Mouse (Mus musculus) spleen, postnatal 14 days (tissue): ENCODE results near the gene Slc4a1.
A peak's percentile ranks its signal among the peaks of the same experiment; 100 is the strongest.

Experiments used
- DNase-seq, 2 experiments: peaks; one replicate each; pipeline ENCODE4 v3.0.0; 2021 to 2022; ENCODE audit warnings: low spot score in 2 of 2

Slc4a1 gene

DNA sequence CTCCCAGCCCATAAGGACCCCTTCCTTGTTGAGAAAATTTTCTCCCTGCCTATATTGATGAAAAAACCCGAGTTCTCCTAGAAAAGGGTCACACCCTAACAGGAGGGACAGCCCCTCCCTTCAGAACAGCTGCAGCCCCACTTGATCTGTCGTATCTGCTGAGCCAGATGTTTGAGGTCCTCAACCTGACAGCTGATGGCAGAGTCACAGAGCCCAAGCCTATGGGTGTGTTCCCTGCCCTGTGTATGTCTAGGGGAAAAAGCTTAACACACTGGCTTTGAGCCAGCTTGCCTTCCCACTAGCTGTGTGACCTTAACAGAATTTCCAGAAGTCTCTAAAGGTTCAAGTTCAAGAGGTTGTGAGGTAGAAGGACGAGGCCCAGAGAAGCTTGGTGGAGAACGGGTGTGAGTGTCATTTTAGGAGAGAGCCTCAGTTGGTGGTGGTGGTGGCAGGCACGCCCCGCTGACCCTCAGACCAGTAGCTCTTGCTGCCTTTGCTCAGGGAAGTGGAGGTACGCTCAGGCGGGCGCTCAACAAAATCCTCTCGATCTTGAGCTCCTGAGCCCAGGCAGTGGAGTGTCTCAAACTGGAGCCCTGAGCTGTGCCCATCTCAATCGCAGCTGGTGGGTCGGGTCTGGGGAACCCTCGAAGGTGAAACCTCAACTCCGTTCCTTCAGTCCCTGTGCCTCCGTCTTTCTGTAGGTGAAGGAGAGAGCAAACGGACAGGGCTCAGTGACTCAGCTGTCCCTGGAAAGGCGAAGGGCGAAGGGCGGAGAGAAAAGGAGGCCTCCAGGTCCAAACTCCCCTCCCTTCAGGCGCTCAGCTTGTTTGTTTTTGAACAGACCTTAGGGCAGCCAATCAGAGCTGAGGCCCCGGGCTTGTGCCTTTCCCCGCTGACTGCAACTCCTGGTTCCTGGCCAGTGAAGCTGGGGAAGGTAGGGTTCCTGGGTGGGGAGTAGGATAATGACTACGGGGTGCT, 9.5 kb upstream of the Slc4a1 start:
- peak; percentile 63 to 76 for DNase-seq

DNA sequence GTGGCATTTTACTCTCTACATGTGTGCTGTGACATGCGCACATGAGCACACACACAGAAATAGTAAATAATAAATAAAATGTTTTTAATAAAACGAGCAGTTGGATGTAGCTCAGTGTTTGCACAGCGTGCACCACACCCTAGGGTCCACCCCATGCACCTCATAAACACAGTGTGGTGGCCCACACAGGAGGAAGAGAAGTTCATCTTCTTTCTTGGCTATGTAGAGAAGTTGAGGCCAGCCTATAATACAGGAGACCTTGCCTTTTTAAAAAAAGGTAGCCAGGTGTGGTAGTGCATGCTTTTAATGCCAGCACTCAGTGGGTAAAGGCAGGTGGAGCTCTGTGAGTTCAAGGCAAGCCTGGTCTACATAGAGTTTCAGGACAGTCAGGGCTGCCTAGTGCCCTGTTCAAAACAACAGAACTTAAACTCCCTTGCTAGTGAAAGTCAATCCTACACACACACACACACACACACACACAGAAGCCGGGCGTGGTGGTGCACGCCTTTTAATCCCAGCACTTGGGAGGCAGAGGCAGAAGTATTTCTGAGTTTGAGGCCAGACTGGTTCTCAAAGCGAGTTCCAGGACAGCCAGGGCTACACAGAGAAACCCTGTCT, 8.2 kb upstream of the Slc4a1 start:
- DNase-seq: peak in 1 of 2 experiments; percentile 16

DNA sequence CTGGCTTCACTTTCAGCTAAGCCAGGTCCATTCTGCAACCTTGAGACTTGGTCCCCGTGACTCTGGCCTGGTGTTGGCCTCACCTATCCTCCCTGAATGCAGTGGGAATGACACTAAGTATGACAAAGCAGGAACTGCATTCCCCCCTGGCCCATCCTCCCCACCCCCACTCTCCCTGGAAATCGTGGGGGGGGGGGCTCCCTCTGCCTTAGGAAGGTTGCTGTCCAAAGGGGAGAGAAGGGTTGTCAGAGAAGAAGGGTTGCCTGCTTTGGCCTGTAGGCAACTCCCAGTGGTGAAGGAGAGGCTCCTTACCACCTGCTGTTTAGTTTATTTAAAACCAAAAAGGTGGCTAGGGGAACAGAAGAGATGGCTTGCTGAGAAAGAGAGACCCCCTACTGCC, 7.6 kb upstream of the Slc4a1 start:
- peak in 1 of 2 experiments; percentile 7 for DNase-seq

DNA sequence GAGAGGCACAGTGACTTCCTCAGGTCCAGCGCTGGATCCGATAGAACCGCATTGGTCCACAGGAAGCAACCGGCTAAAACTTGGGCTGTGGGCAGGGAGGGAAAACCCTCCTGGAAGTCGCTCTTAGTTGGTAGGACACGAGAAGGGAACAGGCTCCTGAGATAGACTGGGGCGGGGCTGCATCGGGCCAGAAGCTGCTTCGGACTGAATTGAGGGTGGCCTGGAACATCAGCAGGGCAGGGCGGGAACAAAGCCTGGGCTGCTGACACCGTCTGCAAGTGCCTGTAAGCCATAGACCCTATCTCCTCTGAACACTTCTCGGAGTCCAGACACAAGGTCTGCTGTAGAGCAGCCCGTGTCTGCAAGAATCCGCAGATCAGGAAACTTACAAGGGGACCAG, 6.9 kb upstream of the Slc4a1 start:
- DNase-seq: peak in 1 of 2 experiments; percentile 47

DNA sequence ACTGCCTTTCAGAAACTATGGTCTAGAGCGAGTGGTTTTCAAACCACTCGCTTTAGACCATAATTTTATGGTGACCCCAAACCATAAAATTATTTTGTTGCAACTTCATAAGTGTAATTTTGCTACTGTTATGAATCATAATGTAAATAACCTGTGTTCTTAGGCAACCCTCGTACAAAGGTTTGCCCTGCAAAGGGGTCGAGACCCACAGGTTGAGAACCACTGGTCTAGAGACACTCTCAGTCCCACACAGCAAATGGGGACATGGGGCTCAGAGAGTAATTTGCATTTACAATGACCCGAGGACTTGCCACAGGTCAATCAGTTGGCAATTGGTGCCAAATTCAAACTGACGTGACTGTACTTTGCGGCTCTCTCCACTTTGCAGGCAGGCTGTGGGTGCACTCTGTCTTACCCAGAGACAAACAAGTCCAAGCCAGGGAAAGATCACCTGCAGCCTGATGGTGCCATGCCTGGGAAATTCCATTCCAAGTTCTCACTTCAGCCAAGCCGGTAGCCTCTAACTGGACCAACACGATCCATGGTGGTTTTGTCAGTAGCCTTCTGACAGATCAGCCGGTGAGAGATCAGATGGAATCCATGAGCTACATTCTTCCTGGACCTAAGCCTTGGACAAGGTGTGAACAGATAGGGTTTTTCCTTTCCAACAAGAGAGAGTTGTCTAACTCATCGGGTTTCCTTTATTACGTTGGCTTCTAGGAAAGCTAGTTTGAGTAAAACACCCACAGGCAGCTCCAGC, 6.1 kb upstream of the Slc4a1 start:
- no peak for DNase-seq

DNA sequence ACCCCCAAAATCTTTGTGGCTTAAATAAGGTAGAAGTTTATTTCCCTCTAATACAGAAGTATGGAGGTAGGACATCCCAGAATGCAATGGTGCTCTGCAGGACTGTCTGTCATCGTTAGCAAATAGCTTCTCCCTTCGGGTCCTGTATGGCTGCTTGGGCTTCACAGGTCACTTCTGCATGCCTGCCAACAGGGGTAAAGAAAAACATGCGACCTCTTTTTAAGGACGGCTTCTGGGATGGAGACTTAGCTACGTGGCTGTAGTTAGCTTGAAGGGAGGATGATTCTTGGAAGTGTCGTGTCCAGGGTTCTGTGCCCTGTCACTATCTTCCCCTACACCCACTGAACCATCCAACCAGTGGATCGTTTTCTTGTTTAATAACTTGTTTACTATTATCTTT, 4.3 kb upstream of the Slc4a1 start:
- no peak for DNase-seq

DNA sequence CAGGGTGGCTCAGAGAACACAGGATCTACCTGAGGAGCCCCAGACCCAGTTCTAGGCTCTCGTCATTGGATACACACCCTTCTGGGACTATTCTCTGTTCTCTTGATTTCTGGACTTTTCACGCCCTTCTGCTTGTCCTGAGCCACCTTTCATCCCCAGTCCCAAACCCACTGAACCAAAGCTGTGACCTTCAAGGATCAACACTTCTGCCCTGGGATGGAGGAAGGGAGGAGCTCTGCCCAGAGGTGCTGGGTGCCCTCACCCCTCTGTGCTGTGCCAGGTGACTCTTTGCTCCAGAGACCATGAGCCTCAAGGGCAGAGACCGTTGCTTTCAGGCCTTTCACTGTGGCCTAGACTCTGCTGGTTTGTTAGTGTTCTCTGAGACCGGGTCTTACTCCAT, 3.3 kb upstream of the Slc4a1 start:
- DNase-seq: no peak

DNA sequence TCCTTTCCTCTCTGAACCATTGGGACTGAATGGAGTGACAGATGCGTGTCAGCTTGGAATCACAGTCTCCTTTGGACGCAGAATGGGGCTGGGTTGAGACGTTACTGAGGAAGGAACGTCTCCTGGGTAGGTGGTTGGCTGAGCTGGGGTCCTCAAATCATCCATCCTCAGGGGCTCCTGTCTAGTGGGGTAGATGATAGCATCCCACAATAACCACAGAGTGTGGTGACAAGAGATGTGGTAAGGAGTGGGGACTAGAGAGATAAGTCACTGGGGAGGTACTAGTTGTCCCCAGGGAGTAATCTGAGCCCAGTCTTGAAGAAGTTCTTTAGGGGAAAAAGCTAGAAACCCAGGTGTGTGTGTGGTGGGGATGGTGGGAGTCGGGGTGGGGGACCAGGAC, 2.3 kb upstream of the Slc4a1 start:
- DNase-seq: no peak

DNA sequence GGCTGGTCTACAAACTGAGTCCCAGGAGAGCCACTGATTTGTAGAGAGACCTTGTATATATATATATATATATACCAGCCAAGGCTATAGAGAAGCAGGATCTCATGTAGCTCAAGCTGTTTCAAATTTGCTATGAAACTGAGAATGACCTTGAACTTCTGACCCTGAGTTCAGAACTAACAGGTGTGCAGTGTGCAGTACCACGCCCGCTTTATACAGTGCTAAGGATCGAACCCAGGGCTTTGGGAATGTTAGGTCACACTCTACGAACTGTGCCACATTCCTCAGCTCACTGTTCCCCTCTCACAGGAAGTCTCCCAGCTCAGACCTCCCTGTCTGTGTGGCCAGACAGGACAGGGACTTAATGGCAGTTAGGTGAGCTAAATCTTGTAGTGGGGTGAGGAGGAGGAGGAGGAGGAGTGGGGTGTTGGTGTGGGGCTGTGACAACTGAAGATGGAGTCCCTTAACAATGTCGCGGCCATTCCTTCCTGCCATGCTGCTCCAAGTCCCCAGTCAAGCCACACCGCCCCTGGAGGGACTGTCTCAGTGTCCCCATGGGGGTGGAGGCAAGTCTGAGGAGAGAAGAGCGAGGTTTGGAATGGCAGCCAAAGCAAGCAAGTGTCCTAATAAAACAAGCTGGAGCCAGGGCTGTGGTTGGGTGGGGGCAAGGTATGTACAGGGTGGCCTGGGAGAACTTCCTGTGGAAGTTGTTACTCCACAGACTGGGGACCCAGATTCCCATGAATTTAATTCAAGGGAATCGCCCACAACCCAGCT, 1.7 kb upstream of the Slc4a1 start:
- no peak for DNase-seq

DNA sequence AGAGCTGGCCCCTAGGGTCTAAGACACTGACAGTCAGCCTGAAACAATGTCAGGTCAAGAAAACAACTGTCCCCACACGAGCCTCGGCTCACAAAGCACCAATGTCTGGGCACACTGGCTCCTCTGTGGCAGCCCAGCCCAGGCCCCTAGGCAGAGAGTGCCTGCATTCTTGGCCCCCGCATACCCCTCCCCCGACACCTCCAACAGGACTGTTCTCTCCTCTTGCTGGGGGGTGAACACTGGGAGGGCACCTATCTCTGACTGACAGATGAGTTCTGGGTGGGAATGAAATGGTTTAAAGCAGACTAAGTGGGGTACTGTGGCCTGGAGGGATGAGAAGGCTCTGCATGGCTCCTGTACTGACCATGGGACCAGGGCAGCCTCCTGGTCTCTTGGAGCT, 304 bp downstream of the Slc4a1 start:
- DNase-seq: no peak

DNA sequence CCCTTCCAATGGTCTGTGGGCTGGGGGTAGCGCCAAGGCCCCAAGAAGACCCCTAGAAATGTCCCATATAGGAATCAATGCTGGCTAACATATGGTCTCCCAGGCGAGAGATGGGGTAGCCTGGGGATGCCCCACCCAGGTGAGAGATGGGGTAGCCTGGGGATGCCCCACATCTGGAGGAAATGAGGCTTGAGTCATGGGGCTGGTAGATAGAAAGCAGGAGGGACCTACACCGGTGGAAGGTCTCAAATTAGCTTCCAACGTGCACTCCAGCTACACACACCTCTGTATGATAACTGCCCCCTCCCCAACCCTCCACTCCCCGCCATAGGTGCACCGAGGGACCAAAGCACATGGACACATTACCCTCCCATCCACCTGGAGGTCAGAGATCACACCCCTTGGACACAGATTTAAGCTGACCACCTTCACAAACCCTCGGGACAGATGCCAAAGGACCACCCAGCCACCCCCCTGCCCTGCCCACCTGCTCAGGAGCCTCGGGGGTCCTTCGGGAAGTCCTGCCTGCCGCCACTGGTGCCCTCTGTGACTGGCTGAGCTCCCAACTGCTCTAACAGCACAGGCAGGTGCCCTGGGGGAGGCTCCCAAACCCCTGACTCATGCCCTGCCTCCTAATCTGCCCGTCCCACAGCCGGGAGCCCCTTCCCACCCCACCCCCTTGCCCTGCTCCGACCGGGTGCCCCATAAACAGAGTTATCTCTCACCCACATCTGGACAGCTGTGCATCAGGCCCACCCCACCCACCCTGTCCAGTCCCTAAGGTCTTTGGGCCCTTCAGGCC, 1.2 kb downstream of the Slc4a1 start:
- DNase-seq: peak; percentile 69 to 72

DNA sequence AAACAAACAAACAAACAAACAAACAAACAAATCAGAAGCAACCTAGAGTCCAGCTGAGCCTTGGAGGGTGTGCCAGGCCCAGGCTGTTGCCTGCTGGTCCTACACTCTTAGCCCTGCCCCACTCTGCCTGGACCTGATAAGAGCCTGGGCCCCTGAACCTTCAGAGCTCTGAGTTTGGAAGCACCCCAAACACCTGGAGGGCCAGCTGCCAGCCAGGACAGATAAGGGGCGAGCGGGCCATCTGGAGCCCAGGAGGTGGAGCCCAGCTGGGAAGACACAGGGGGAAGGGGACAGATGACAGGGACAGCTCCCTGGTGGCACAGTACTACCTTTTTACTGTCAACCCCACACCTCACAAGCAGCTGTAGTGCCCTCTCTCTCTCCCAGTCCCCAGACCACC, 2.4 kb downstream of the Slc4a1 start:
- DNase-seq: peak; percentile 77 to 80

DNA sequence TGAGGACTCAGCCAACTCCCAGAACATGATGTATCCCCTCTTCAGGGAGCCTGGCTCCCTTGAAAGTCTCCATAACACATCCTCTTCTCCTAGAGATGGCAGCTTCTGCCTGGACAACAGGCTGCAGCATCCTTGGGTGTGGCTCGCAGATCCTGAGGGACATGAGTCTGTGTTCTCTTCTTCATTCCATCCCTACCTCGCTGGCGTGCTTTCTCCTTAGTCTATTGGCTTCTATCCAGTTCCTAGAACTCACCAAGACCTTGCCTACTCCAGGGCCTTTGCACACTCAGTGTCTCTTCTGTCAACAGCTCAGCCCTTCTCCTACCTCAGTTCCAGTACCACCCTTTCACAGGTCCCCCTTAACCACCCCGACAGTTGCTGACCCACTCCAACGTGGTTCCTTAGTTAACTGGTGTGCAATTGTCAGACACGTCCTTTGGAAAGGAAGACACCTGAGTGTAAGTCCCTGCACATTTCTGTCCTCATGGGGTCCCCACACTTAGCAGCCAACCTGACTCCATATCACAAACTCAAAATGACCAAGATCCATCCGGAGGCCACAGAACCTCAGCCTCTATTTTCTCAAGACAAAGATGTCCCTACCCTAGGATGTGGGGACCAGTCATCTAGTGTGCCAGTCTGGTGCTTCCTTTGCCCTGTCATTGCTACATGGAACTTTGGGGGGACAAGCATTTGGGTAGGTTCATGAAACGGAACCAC, 4.1 kb downstream of the Slc4a1 start:
- no peak for DNase-seq

DNA sequence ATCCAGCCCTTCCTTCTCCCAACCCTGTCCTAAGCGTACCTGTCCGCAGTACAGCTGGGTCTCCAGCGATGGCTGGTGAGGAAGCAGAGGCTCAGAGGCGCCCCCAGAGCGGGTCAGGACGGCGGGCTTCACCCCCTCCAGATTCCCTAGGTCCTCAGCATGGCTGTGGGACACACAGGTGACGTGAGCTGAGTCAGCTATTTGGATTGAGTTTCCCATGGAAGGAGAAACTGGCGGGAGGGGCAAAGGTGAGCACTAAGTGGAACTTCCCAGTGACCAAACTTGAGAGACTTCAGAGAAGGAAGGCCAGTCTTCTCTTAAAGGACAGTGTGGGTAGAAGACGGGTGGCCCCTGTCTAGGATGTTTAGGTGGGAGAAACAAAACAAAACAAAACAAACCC, 7.6 kb downstream of the Slc4a1 start:
- DNase-seq: no peak

DNA sequence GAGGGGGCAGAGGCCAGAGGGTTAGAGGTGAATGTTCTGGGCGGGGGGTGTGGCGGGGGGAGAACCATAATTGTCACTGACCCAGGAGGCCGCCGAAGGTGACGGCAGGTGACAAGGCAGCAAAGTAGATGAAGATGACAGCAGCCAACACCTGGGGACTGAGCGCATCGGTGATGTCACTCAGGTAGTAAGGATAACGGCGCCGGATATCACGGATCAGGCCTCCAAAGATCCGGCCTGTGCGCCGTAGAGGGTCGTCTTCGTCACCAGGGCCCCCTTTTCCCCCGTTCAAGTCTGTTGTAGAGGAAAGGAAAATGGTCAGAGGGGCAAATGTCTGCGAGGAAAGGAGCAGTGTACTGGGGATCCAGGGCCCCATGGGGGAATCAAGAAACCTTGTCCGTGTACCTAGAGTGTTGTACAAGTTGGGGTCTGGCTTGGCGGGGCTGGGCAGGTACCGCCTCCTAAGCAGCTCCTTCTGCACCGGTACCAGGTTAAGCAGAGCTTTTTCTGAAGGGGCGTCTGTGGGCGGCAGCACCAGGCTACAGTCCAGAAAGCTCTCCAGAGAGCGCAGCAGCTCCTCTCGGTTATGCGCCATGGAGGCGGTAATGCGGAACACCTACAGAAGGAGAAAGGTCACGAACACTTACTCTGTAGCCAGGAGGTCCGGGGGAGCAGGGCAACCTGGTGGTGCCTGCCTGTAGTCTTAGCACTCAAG, 9.2 kb downstream of the Slc4a1 start:
- DNase-seq: no peak

DNA sequence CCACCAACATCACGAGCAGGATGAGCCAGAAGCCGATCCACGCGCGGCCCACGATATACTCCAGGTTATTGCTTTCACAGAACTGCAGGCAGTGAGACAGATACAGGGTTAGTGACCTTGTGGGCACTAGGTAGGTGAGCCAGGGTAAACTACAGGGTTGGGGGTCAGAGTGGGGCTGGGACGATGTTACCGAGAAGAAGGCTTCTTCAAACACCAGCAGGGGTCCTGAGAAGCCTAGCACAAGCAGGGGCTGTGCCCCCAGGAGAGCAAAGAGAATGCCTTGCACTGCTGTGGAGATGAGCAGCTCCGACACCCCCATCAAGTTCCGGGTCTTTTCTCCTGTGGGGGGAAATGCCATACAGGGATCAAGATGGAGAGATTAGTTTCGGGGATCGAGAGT, 9.8 kb downstream of the Slc4a1 start:
- no peak for DNase-seq

DNA sequence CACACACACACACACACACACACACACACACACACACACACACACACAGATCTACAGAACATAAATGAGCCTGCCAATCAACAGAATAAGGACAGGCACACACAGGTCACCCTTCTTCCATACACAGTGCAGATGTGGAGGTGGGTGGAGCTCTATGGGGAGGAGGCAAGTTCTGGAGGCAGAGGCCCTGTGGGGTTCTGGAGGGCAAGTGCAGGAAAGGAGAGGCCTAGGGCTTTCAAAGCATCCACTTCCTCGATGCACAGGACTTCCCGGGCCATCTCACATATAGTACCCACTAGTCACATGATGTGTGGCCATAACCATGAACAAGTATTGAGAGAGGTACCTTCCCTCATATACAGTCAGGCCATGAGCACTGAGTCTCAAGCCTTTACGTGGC, 10.5 kb downstream of the Slc4a1 start:
- DNase-seq: no peak

DNA sequence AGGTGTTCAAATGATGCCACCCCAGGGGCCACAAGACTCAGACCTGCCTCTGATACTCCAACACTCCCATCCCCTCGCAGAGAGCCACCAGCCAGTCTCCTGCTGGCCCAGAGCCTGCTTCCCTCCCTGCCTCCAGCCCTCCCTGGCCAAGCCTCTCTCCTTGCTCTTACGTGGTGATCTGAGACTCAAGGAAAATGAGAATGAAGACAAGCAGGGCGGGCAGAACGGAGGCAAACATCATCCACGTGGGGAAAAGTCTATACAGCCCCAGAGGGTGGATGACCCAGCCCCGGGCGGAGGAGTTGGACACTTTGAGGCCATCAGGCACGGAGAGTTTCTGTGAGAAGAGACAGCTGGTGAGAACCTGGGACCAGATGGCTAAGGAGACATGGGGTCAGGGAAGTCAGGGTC, 13.0 kb downstream of the Slc4a1 start:
- DNase-seq: no peak

DNA sequence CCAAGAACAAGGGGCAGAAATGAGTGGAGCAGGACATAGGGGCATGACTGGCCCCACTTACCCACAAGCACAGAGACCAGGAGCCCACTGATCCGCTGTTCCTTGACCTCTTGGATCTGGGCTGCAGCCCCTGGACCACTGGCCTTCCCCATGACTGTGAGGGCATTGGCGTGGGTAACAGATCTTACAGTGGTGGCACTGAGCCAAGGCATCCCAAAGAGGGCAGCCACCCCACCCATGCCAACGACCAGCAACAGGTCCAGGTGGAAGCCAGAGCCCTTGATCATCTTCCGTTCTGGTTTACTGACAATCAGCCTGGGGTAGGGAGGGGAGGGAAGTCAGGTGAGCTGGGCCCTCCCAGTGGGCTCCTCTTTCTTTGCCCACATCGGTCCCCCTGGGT, 13.6 kb downstream of the Slc4a1 start:
- no peak for DNase-seq
